Mouse (Mus musculus) T-helper 17 cell (primary cell): Measurements from ENCODE around the gene Wdr83os.

Source experiments
- in situ Hi-C, 2 experiments: fragments of 300-600 bp; cut with MboI, MseI; formaldehyde crosslinking; loops; 1 replicate in 1 of 2; 2 replicates in 1 of 2; pipeline ENCODE4 v1.15.1; 2025; ENCODE audit warnings: high pct_unique_total_duplicates in 2 of 2

Gene Wdr83os

GRCm38 (mm10) chr8:85080532-85081215 is at the start of gene Wdr83os:
TSS of gene Wdr83os (plus strand) at chr8:85080740.
- in situ Hi-C loops = loop anchor here in 1 of 2 experiments (25.0 kb wide), 1 partner anchor 457 kb away; no protein-coding TSS in a partner anchor

DNA sequence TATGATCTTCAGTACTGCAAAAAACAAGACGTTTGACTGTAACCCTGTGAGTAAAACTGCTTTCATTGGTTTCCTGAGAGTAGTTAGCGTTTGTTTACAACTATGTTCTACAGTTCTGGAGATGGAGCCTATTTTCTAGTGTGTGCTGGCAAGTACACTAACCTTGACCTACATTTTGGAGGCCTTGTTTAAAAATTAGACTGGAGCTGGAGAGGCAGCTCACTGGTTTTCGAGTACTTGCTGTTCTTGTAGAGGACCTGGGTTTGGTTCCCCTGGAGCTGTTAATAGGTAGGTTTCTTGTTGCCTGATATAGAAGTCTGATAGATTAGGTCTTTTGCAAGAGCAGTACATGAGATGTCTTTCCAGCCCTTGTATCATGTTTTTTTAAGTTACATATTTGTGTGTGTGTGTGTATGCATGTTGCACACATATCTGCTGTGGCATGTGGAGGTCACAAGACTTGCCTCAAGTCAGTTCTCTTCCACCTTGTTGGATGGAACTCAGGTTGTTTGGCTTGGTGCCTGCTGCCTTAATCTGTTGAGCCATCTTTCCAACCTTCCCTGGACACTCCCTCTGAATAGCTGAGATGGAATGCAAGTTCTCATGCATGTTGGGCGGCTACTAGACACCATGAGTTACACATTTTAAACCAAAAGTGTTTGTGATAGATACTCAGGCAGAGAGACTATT is 47.8 kb upstream of the Wdr83os start:
- in situ Hi-C loops = no loop called here

- in situ Hi-C loops = no loop called here
Measured at GRCm38 (mm10) chr8:85033867-85034266, 46.7 kb upstream of the Wdr83os start.

DNA sequence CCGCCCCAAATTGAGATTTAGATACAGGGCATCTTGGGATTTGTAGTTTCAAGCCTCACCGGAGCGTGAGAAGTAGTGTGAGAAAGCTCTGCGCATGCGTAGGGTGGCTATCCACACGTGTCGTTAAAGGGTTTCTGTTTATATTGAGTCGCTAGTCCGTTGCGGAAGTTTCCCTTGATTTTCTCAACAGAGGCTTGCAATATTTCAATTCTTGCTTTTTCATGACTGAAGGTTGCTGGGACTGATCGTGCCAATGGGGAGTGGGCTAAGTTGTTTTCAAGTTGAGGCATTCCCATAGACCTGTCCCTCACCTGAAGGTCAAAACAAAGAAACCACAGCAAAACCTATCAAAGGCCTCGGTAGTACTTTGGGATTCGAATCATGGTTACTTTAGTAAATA is 45.8 kb upstream of the Wdr83os start:
- in situ Hi-C loops = no loop called here

DNA sequence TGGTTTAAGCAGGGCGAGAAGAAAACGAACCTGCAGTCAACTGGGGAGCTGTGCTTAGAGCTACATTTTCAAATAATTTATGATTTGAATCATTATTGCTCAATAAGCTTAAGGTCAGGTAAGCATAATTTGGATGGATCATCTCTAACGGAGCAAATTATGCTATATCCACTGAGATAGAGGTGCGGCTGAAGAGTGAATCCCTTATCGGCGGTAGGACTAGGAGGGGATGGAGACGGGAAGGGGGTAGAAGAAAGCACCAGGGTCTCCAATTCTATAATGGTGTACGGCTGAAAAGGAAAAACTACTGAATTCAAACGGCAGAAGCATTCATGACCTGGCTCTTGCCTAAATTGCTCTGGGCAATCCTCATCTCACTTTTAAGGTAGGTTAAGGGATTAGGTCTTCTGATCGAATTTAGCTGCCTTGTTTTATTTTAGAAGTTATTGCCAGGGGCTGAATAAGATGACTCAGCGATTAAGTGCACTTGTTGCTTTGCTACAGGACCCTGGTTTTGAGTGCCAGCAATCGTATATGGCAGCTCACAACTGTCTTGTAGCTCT is 45.3 kb upstream of the Wdr83os start:
- in situ Hi-C loops = no loop called here

GRCm38 (mm10) chr8:85035728-85036310 is 44.7 kb upstream of the Wdr83os start:
- in situ Hi-C loops = no loop called here

DNA sequence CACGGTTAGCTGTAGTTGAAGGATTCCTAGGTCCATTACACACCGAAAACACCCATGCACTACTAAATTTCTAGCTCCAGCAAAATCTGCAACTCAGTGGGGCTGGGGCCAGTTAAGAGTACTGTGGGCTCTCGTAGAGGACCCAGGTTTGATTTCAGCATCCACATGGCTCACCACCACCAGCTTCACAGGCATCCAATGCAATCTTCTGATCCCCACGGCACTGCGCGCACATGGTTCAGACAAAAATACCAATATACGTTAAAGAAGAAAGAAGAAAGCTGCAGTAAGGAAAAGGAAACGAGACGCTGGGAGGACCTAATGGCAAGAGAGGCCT is 44.2 kb upstream of the Wdr83os start:
- in situ Hi-C loops = no loop called here

DNA sequence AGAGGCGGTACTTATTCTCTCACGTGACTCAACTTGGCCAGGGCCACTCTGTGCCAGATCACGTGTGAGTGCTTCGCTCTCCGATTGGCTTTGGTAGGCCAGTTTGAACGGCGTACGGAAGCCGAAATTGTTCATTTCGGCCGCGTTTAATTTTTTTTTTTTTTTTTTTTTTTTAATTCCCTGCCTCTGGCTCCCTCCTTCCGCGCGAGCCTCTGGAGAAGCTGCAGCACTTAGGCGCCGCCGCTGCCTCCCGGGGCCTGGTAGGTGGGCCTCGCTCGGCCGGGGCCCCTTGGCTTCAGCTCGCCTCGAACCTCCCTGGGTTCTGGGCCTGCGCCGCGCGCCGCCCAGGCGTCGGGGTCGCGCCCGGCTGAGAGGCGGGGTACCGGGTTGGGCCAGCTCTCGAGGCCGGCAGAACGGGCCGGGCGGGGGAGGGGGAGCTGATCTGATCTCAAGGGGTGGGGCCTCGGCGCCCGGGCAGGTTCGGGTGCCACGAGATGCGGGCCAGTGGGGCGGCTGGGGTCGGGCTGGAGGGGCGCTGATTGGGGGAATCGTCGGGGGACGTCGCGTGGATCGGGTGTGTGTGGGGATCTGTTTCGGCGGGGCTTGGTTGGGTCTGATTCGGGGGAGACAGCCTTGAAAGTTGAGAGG is 43.7 kb upstream of the Wdr83os start, which contains the start of gene Tnpo2:
Tnpo2 (plus strand) TSS at position 198 of the 648 bp plus-strand sequence.
- in situ Hi-C loops = no loop called here

- in situ Hi-C loops = no loop called here
Measured at GRCm38 (mm10) chr8:85037366-85037680, 43.2 kb upstream of the Wdr83os start.

- in situ Hi-C loops = no loop called here
Measured at GRCm38 (mm10) chr8:85037681-85038531, 42.6 kb upstream of the Wdr83os start.

DNA sequence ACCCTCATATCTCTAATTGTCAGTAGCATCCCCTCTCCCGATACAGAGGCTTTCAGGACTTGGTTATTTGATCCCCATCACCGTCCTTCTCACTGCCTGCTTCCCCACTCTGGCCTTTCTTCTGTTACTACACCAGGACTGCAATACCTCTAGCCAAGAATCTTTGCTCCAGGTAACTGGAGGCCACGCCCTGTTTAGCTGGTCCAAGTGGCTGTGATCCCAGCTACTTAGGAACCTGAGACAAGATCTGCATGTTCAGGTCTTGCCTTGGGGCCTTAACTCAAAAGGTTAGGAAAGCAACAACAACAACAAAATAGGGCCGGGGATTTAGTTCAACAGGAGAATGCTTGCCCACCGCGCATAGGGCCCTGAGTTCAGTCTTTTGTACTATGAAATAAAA is 36.9 kb upstream of the Wdr83os start:
- in situ Hi-C loops = no loop called here

- in situ Hi-C loops = loop anchor here in 1 of 2 experiments (25.0 kb wide), 2 partner anchors 820 to 1370 kb away; partner anchors contain the start of genes D8Ertd738e, Pkn1 and Zswim4
Measured at GRCm38 (mm10) chr8:85057367-85057766, 23.2 kb upstream of the Wdr83os start.

DNA sequence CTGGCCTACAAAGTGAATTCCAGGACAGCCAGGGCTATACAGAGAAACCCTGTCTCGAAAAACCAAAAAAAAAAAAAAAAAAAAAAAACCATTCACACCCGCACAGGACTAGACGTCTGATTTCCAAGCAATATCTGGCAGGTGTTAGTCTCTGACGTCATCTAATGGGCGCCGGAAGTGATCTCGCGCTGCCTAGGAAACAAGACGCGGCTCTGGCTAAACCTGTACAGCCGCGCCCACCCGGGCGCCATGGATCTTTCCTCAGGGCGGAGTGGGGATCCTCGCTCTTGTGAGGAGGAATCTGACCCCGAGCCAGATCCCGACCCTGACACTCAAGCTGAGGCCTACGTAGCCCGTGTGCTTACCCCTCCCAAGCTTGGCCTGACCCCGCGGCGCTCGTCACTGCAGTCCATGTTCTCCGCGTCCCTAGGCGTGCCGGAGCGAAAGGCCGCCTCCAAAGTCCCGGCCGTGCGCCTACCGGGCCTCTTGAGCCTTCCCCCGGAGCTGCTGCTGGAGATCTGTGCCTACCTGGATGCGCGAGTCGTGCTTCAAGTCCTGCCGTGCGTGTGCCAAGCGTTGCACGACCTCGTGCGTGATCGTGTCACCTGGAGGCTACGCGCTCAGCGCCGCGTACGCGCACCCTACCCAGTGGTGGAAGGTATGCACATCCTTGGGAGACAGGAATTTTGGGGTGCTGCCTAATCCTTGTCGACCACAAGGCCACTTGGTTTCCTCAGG is 20.5 kb upstream of the Wdr83os start, which contains the start of gene Fbxw9:
Fbxw9 (plus strand) TSS at position 177 of the 738 bp plus-strand sequence.
- in situ Hi-C loops = loop anchor here in 1 of 2 experiments (25.0 kb wide), 2 partner anchors 823 to 1373 kb away; partner anchors contain the start of genes D8Ertd738e, Pkn1 and Zswim4

DNA sequence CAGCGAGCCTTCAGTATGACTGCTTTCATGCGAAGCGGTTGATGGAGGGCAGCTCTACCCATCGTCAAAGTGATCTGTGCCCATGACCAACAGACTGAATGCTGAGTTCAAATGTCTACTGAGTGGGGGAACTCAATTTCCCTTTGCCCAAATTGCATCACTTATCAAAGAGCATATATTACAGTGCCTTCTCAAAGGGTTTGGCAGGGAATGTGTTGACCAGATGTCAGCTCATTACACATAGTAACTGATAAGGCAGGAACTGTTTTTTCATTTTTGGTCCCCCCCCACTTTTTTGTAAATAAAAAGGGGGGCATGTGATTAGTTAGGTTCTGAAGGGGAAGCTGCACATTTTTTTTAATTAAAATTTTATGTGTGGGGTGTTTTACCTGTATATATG is 17.9 kb upstream of the Wdr83os start:
- in situ Hi-C loops = loop anchor here in 1 of 2 experiments (25.0 kb wide), 2 partner anchors 825 to 1375 kb away; partner anchors contain the start of genes D8Ertd738e, Pkn1 and Zswim4

DNA sequence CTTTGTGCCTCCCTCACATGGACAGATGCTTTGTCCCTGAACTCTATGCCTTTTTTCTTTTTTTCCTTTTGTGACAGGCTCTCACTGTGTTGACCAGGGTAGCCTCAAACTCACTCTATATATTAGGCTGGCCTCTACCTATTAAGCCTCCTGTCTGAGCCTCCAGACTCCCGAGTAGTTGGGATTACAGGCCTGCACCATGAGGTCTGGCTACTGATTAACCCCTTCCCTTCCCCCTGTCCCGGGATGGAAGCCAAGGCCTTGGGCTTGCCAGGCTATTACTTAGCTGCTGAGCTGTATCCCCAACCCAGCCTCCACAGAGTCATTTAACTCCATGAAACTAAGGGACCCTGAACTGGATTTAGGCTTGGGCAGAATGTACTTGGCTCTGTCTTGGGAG is 15.3 kb upstream of the Wdr83os start:
- in situ Hi-C loops = loop anchor here in 1 of 2 experiments (25.0 kb wide), 2 partner anchors 828 to 1378 kb away; partner anchors contain the start of genes D8Ertd738e, Pkn1 and Zswim4

GRCm38 (mm10) chr8:85067155-85067554 is 13.4 kb upstream of the Wdr83os start:
- in situ Hi-C loops = loop anchor here in 1 of 2 experiments (25.0 kb wide), 2 partner anchors 830 to 1380 kb away; partner anchors contain the start of genes D8Ertd738e, Pkn1 and Zswim4

- in situ Hi-C loops = loop anchor here in 1 of 2 experiments (25.0 kb wide), 2 partner anchors 831 to 1381 kb away; partner anchors contain the start of genes D8Ertd738e, Pkn1 and Zswim4
Measured at GRCm38 (mm10) chr8:85067982-85068381, 12.6 kb upstream of the Wdr83os start, which contains the start of gene Gm5741. TSS of gene Gm5741 (minus strand) at chr8:85067982.

GRCm38 (mm10) chr8:85071041-85071440 is 9.5 kb upstream of the Wdr83os start:
- in situ Hi-C loops = loop anchor here in 1 of 2 experiments (25.0 kb wide), 2 partner anchors 834 to 1384 kb away; partner anchors contain the start of genes D8Ertd738e, Pkn1 and Zswim4
